Mouse (Mus musculus): Measurements from ENCODE around the gene Sod3. TPM values are rescaled to one million over a fixed set of nuclear protein-coding genes. Genes with fewer than 3 reads are reported as not detected.

Sod3 gene
- polyA plus RNA-seq, 1 experiment from 2014 or later, result 2.7 TPM

GRCm38 (mm10) chr5:52357175-52357754 is 6.3 kb upstream of the Sod3 start:
- 70% methylated on average over 9 of the region's 9 CpGs for WGBS
- H3K4me2 ChIP-seq (replicated peaks), result no peak overlapping the region
- H3K36me3 ChIP-seq, result no peaks in the 10 kb centered on the region
- H3K9ac ChIP-seq, result no peak overlapping the region
- ATAC-seq (ENCODE audit: insufficient number of reproducible peaks, low FRiP score, low TSS enrichment, low read depth), result no peak
- H3K27me3 ChIP-seq, result no peaks in the 10 kb centered on the region
- H3K4me3 ChIP-seq (replicated peaks), result no peak overlapping the region
- no peaks in the 10 kb centered on the region for H3K9me3 ChIP-seq (replicated peaks)
- no peak overlapping the region for H3K27ac ChIP-seq (replicated peaks)
- H3K4me1 ChIP-seq, result peaks cover 12% of the 10 kb centered on the region

- WGBS, result 87% methylated on average over 6 of the region's 6 CpGs
- Histone ChIP-seq H3K4me1 (peaks cover 14% of the 10 kb centered on the region), H3K27me3 (no peaks in the 10 kb centered on the region), H3K9me3 (replicated peaks) (no peaks in the 10 kb centered on the region), H3K27ac (replicated peaks) (no peak overlapping the region), H3K4me2 (replicated peaks) (no peak overlapping the region), H3K9ac (no peak overlapping the region), H3K4me3 (replicated peaks) (no peak overlapping the region), H3K36me3 (no peaks in the 10 kb centered on the region)
- ATAC-seq (ENCODE audit: insufficient number of reproducible peaks, low FRiP score, low TSS enrichment, low read depth), result no peak
Measured at GRCm38 (mm10) chr5:52358120-52358519, 5.5 kb upstream of the Sod3 start.

- ATAC-seq (ENCODE audit: insufficient number of reproducible peaks, low FRiP score, low TSS enrichment, low read depth), result no peak
- 68% methylated on average over 21 of the region's 21 CpGs for WGBS
- Histone ChIP-seq H3K27me3 (no peaks in the 10 kb centered on the region), H3K9me3 (replicated peaks) (no peaks in the 10 kb centered on the region), H3K9ac (no peak overlapping the region), H3K4me3 (replicated peaks) (no peak overlapping the region), H3K36me3 (no peaks in the 10 kb centered on the region), H3K4me1 (peaks cover 23% of the 10 kb centered on the region), H3K27ac (replicated peaks) (no peak overlapping the region), H3K4me2 (replicated peaks) (peak overlapping the region; percentile 8; the same call in 1 of the 2 replicates)
Measured at GRCm38 (mm10) chr5:52360286-52361049, 3.1 kb upstream of the Sod3 start.

- Histone ChIP-seq H3K4me2 (replicated peaks) (no peak overlapping the region), H3K4me3 (replicated peaks) (no peak overlapping the region), H3K36me3 (no peaks in the 10 kb centered on the region), H3K27ac (replicated peaks) (no peak overlapping the region), H3K27me3 (no peaks in the 10 kb centered on the region), H3K9ac (no peak overlapping the region), H3K9me3 (replicated peaks) (no peaks in the 10 kb centered on the region), H3K4me1 (peaks cover 23% of the 10 kb centered on the region)
- WGBS, result 25% methylated on average over 6 of the region's 6 CpGs
- ATAC-seq (ENCODE audit: insufficient number of reproducible peaks, low FRiP score, low TSS enrichment, low read depth), result no peak
Measured at GRCm38 (mm10) chr5:52362776-52363467, 669 bp upstream of the Sod3 start.

- Histone ChIP-seq H3K9me3 (replicated peaks) (no peaks in the 10 kb centered on the region), H3K27ac (replicated peaks) (no peak overlapping the region), H3K4me1 (peaks cover 29% of the 10 kb centered on the region), H3K9ac (no peak overlapping the region), H3K4me2 (replicated peaks) (no peak overlapping the region), H3K27me3 (no peaks in the 10 kb centered on the region), H3K36me3 (no peaks in the 10 kb centered on the region), H3K4me3 (replicated peaks) (no peak overlapping the region)
- ATAC-seq (ENCODE audit: insufficient number of reproducible peaks, low FRiP score, low TSS enrichment, low read depth), result no peak
- 40% methylated on average over 5 of the region's 5 CpGs for WGBS
Measured at GRCm38 (mm10) chr5:52364521-52364920, 930 bp downstream of the Sod3 start.

- no peak overlapping the region for H3K9ac ChIP-seq
- H3K4me1 ChIP-seq, result peaks cover 18% of the 10 kb centered on the region
- ATAC-seq (ENCODE audit: insufficient number of reproducible peaks, low FRiP score, low TSS enrichment, low read depth), result no peak
- H3K4me2 ChIP-seq (replicated peaks), result no peak overlapping the region
- H3K27me3 ChIP-seq, result no peaks in the 10 kb centered on the region
- 75% methylated on average over 5 of the region's 5 CpGs for WGBS
- no peaks in the 10 kb centered on the region for H3K36me3 ChIP-seq
- H3K4me3 ChIP-seq (replicated peaks), result no peak overlapping the region
- no peaks in the 10 kb centered on the region for H3K9me3 ChIP-seq (replicated peaks)
- H3K27ac ChIP-seq (replicated peaks), result no peak overlapping the region
Measured at GRCm38 (mm10) chr5:52365930-52366329, 2.3 kb downstream of the Sod3 start.

GRCm38 (mm10) chr5:52366661-52367060 is 3.1 kb downstream of the Sod3 start:
- Histone ChIP-seq H3K4me1 (peaks cover 18% of the 10 kb centered on the region), H3K4me3 (replicated peaks) (no peak overlapping the region), H3K27me3 (no peaks in the 10 kb centered on the region), H3K27ac (replicated peaks) (no peak overlapping the region), H3K9ac (no peak overlapping the region), H3K36me3 (no peaks in the 10 kb centered on the region), H3K9me3 (replicated peaks) (no peaks in the 10 kb centered on the region), H3K4me2 (replicated peaks) (no peak overlapping the region)
- 52% methylated on average over 2 of the region's 2 CpGs for WGBS
- ATAC-seq (ENCODE audit: insufficient number of reproducible peaks, low FRiP score, low TSS enrichment, low read depth), result no peak

- ATAC-seq (ENCODE audit: insufficient number of reproducible peaks, low FRiP score, low TSS enrichment, low read depth), result no peak
Measured at GRCm38 (mm10) chr5:52367866-52368840, 4.6 kb downstream of the Sod3 start.

GRCm38 (mm10) chr5:52370901-52371300 is 7.3 kb downstream of the Sod3 start:
- H3K9ac ChIP-seq, result no peak overlapping the region
- 63% methylated on average over 6 of the region's 6 CpGs for WGBS
- no peak overlapping the region for H3K4me2 ChIP-seq (replicated peaks)
- H3K36me3 ChIP-seq, result no peaks in the 10 kb centered on the region
- no peaks in the 10 kb centered on the region for H3K27me3 ChIP-seq
- peaks cover 7% of the 10 kb centered on the region for H3K4me1 ChIP-seq
- no peaks in the 10 kb centered on the region for H3K9me3 ChIP-seq (replicated peaks)
- H3K4me3 ChIP-seq (replicated peaks), result no peak overlapping the region
- no peak for ATAC-seq (ENCODE audit: insufficient number of reproducible peaks, low FRiP score, low TSS enrichment, low read depth)
- no peak overlapping the region for H3K27ac ChIP-seq (replicated peaks)

More at GRCm38 (mm10) chr5:52367866-52368840, 4.6 kb downstream of the Sod3 start:
- Histone ChIP-seq H3K9ac (no peak overlapping the region), H3K4me2 (replicated peaks) (peak overlapping the region; percentile 38), H3K36me3 (no peaks in the 10 kb centered on the region), H3K4me1 (peaks cover 16% of the 10 kb centered on the region), H3K27ac (replicated peaks) (no peak overlapping the region), H3K9me3 (replicated peaks) (no peaks in the 10 kb centered on the region), H3K27me3 (no peaks in the 10 kb centered on the region), H3K4me3 (replicated peaks) (peak overlapping the region; percentile 21)
- 50% methylated on average over 63 of the region's 63 CpGs for WGBS

GRCm38 (mm10) chr5:52375847-52376246 is 12.3 kb downstream of the Sod3 start:
- ATAC-seq (ENCODE audit: insufficient number of reproducible peaks, low FRiP score, low TSS enrichment, low read depth), result no peak
- no peaks in the 10 kb centered on the region for H3K4me1 ChIP-seq
- H3K9ac ChIP-seq, result no peak overlapping the region
- H3K9me3 ChIP-seq (replicated peaks), result no peaks in the 10 kb centered on the region
- 81% methylated on average over 9 of the region's 9 CpGs for WGBS
- H3K4me2 ChIP-seq (replicated peaks), result no peak overlapping the region
- no peaks in the 10 kb centered on the region for H3K27me3 ChIP-seq
- H3K27ac ChIP-seq (replicated peaks), result no peak overlapping the region
- H3K36me3 ChIP-seq, result no peaks in the 10 kb centered on the region
- H3K4me3 ChIP-seq (replicated peaks), result no peak overlapping the region

GRCm38 (mm10) chr5:52382837-52383236 is 19.2 kb downstream of the Sod3 start:
- no peaks in the 10 kb centered on the region for H3K9me3 ChIP-seq (replicated peaks)
- ATAC-seq (ENCODE audit: insufficient number of reproducible peaks, low FRiP score, low TSS enrichment, low read depth), result no peak
- H3K4me1 ChIP-seq, result no peaks in the 10 kb centered on the region
- H3K27ac ChIP-seq (replicated peaks), result no peak overlapping the region
- H3K4me3 ChIP-seq (replicated peaks), result no peak overlapping the region
- no peaks in the 10 kb centered on the region for H3K36me3 ChIP-seq
- H3K4me2 ChIP-seq (replicated peaks), result no peak overlapping the region
- no peaks in the 10 kb centered on the region for H3K27me3 ChIP-seq
- WGBS, result 71% methylated on average over 8 of the region's 8 CpGs
- no peak overlapping the region for H3K9ac ChIP-seq

All from embryonic facial prominence, embryonic 15.5 days (tissue).